Mouse (Mus musculus): ENCODE measurements around the gene A630095N17Rik. TPM values are rescaled to one million over a fixed set of nuclear protein-coding genes. Genes with fewer than 3 reads are reported as not detected.
"Not testable (repeated sequence)": the region's sequence is repeated elsewhere in the genome, so short reads cannot be mapped to it uniquely, and the experiment has no call there.

The A630095N17Rik gene
- total and polyA plus RNA-seq, 3 experiments = not detected

- no peak for DNase-seq
Measured at GRCm38 (mm10) chr1:75244175-75244826, 12.4 kb upstream of the A630095N17Rik start.

GRCm38 (mm10) chr1:75243411-75243810 is 11.5 kb upstream of the A630095N17Rik start:
- no peak for DNase-seq

- no peak for DNase-seq
Measured at GRCm38 (mm10) chr1:75239591-75239990, 7.7 kb upstream of the A630095N17Rik start.

- DNase-seq = peak; percentile 96
Measured at GRCm38 (mm10) chr1:75236117-75237050, 4.5 kb upstream of the A630095N17Rik start, which contains the start of gene Dnajb2. Dnajb2 (plus strand) TSS chr1:75236406.

GRCm38 (mm10) chr1:75234606-75235005 is 2.7 kb upstream of the A630095N17Rik start:
- DNase-seq = peak; percentile 81

GRCm38 (mm10) chr1:75232489-75232888 is 587 bp upstream of the A630095N17Rik start:
- not testable (repeated sequence) for DNase-seq

- DNase-seq = no peak
Measured at GRCm38 (mm10) chr1:75231224-75231623, 678 bp downstream of the A630095N17Rik start.

- no peak for DNase-seq
Measured at GRCm38 (mm10) chr1:75230335-75230994, 1.4 kb downstream of the A630095N17Rik start.

- no peak for DNase-seq
Measured at GRCm38 (mm10) chr1:75229158-75229557, 2.7 kb downstream of the A630095N17Rik start.

- DNase-seq = no peak
Measured at GRCm38 (mm10) chr1:75227653-75228052, 4.2 kb downstream of the A630095N17Rik start.

GRCm38 (mm10) chr1:75226138-75226537 is 5.8 kb downstream of the A630095N17Rik start:
- DNase-seq = no peak

GRCm38 (mm10) chr1:75225473-75225872 is 6.4 kb downstream of the A630095N17Rik start:
- DNase-seq = no peak

GRCm38 (mm10) chr1:75223532-75223931 is 8.4 kb downstream of the A630095N17Rik start:
- DNase-seq = no peak

GRCm38 (mm10) chr1:75222926-75223325 is 9.0 kb downstream of the A630095N17Rik start:
- no peak for DNase-seq

GRCm38 (mm10) chr1:75221538-75221937 is 10.4 kb downstream of the A630095N17Rik start:
- DNase-seq = no peak

GRCm38 (mm10) chr1:75219531-75219930 is 12.4 kb downstream of the A630095N17Rik start, which contains the start of gene Tuba4a:
Tuba4a (minus strand) TSS chr1:75219865.
- DNase-seq = no peak

- DNase-seq = peak; percentile 91
Measured at GRCm38 (mm10) chr1:75219078-75219477, 12.8 kb downstream of the A630095N17Rik start.

- peak; percentile 59 for DNase-seq
Measured at GRCm38 (mm10) chr1:75218227-75219001, 13.5 kb downstream of the A630095N17Rik start.

GRCm38 (mm10) chr1:75217893-75218226 is 14.0 kb downstream of the A630095N17Rik start:
- no peak for DNase-seq

GRCm38 (mm10) chr1:75216797-75217585 is 14.9 kb downstream of the A630095N17Rik start:
- DNase-seq = no peak

GRCm38 (mm10) chr1:75215785-75216184 is 16.1 kb downstream of the A630095N17Rik start:
- DNase-seq = no peak

Measured in adrenal gland, adult 2 months (tissue).